Mouse (Mus musculus) induced T-regulatory cell, adult 2 months (primary cell): ENCODE results near the gene Gucy1b2.
A peak's percentile ranks its signal among the peaks of the same experiment; 100 is the strongest.

Experiments
- DNase-seq: peaks from one replicate; pipeline ENCODE4 v3.0.0-alpha.2; 2012; ENCODE audit warnings: low read depth

Gucy1b2 gene

GRCm38 (mm10) chr14:62361263-62361980, 94.7 kb downstream of the Gucy1b2 start:
- no peak for DNase-seq

- DNase-seq, result no peak
These were observed 100.9 kb downstream of the Gucy1b2 start for GRCm38 (mm10) chr14:62355201-62355600.

GRCm38 (mm10) chr14:62353793-62354192, 102.3 kb downstream of the Gucy1b2 start:
- no peak for DNase-seq

DNA sequence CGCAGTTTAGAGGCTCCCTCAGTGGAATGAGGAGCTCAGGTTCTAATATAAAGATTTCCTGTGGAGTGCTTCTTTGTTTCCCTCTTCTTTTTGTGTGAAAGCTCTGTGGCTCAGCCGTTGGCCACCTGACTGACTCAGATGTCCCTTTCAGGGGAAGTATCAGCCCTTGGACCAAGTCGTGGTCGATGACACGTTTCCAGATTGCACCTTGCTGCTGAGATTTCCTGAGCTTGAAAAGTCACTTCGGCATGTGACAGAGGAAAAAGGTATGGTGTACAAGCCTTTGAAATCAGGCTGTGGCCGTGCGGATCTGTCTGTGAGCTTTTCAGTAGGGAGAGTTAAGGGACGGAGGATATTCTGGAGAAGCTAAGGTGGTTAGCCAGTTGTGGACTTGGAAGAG, 102.7 kb downstream of the Gucy1b2 start:
- DNase-seq, result no peak

- peak; percentile 65 for DNase-seq
These were observed 105.2 kb downstream of the Gucy1b2 start for GRCm38 (mm10) chr14:62350890-62351289.

GRCm38 (mm10) chr14:62350186-62350585, 105.9 kb downstream of the Gucy1b2 start:
- DNase-seq, result no peak

GRCm38 (mm10) chr14:62349786-62350185, 106.3 kb downstream of the Gucy1b2 start:
- DNase-seq, result no peak

DNA sequence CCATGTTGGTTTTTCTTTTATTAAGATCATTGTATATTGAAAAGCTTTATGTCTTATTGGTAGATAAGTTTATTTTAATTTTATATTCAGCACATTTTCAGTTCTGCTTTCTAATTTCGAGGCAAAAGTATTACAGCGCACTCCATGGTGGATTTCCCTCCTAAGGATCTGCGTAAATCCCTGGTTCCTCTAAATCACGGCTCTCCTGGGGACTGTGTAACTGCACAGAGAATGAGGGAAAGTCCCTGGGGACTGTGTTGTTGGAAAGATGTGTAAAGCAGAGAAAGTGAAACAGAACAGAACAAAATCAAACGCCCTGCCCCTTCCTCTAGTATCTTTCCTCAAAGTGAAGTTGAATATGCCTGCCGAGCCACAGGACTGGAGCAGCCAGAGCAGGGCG, 109.0 kb downstream of the Gucy1b2 start:
- peak; percentile 67 for DNase-seq

DNA sequence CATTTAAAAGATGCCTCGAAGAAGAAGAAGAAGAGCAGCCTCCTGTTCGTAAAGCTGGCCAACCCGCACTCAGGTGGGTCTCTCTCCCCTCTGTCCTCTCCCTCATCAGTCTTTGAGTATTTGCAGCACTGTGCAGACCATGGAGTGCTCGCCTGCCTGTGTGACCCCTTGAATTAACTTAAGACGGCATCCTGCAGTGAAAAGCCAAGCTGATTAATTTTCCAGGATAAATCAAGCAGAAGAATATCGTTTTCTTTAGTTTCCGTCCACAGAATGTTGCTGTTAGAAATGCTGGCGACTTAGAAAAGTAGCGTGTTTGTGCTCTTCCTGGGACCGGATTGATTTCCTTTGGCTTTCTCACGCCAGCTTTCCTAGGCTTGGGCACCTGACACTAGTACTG, 109.5 kb downstream of the Gucy1b2 start:
- peak; percentile 51 for DNase-seq
